In the genomic region with DNA sequence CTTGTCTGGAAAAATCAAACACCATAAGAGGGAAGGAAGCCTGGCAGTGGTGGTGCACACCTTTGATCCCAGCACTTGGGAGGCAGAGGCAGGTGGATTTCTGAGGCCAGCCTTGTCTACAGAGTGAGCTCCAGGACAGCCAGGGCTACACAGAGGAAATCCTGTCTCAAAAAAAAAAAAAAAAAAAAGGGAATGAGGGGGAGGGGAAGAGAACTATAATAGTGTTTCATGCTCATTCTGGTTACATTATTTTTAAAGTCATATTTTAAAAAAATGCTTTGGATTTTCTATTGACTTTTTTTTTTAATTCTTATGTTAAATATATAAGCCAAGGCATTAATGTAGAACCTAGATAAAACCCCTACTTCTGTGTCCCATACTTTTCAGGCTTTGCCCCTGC, we compare ENCODE assay signal across 21 mouse cellular contexts. TPM values are rescaled to one million over a fixed set of nuclear protein-coding genes. Genes with fewer than 3 reads are reported as not detected.
"Had no signal": no experiment of that assay in that cellular context is flagged by ENCODE, and none has a peak within 500 bp of the region (broad histone marks: within the 10 kb centered on the region; RNA-seq: fewer than 3 reads in every experiment).

No protein-coding gene starts in this region.

- H3K9me3 ChIP-seq: midbrain, embryonic 10.5 days; midbrain, embryonic 12.5 days; neural tube, embryonic 13.5 days; neural tube, embryonic 15.5 days; stomach, embryonic 15.5 days had no signal

- DNase-seq: lung, adult 18-20 months; lung, embryonic 14.5 days; lung, postnatal 10 days; lung, postnatal 4 days; midbrain, embryonic 14.5 days; retina, postnatal 1 day; right cerebral cortex, adult 18-20 months; right cerebral cortex, postnatal 25 days; right cerebral cortex, postnatal 4 days; thymus, adult 2 months; thymus, postnatal 25 days; thymus, postnatal 4 days had no signal

- H3K9ac ChIP-seq: lung, embryonic 14.5 days; midbrain, embryonic 12.5 days; neural tube, embryonic 13.5 days; neural tube, embryonic 15.5 days; stomach, embryonic 15.5 days had no signal

- H3K4me3 ChIP-seq: midbrain, embryonic 10.5 days; midbrain, embryonic 12.5 days; myocyte; neural tube, embryonic 13.5 days; neural tube, embryonic 15.5 days; stomach, embryonic 15.5 days had no signal

- H3K27ac ChIP-seq: midbrain, embryonic 10.5 days; midbrain, embryonic 12.5 days; neural tube, embryonic 13.5 days; neural tube, embryonic 15.5 days; stomach, embryonic 15.5 days; stomach, postnatal 0 days had no signal

RNA-seq across cellular contexts. Expression of a gene that starts 31.5 kb away (rescaled TPM):
- total RNA-seq: megakaryocyte, adult 5-6 weeks; megakaryocyte-erythroid progenitor cell, adult 5-6 weeks had no signal

RNA-seq across cellular contexts. Expression of a gene that starts 46.7 kb away (rescaled TPM):
- total RNA-seq: megakaryocyte, adult 5-6 weeks; megakaryocyte-erythroid progenitor cell, adult 5-6 weeks had no signal
